14 mouse cellular contexts compared by ENCODE assay signal in the genomic region with DNA sequence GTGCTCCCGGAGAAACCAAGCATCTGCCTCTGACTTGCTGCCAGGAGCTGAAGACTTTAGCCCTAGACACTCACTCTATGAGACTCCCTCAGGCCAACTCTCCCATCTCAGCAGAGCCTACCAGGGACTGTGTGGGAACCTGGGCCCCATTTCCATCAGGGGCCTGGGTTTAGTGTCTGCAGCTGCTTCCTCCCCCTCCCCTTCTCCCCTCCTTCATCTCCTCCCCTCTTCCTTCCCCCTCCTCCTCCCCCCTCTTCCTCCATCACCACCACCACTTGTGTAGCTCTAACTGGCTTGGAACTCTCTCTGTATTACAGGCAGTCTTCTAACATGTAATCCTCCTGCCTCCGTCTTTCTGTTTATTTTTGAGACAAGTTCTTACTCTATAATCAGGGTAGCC. TPM values are rescaled to one million over a fixed set of nuclear protein-coding genes. Genes with fewer than 3 reads are reported as not detected.
A peak's percentile ranks its signal among the peaks of the same experiment; 100 is the strongest.
DNase-seq lines count a peak whose midpoint lies in the region; ATAC-seq lines count a peak whose summit lies in the region.
"Had no signal": no experiment of that assay in that cellular context is flagged by ENCODE, and none has a peak within 500 bp of the region (broad histone marks: within the 10 kb centered on the region; RNA-seq: fewer than 3 reads in every experiment).

No protein-coding gene starts in this region.

- peaks cover 4% of the 10 kb centered on the region; the same call in 1 of the 2 replicates for H3K9me3 ChIP-seq in heart, embryonic 13.5 days
- no peaks in the 10 kb centered on the region for H3K9me3 ChIP-seq in heart, embryonic 10.5 days
- H3K9me3 ChIP-seq in lung, embryonic 16.5 days (ENCODE audit: control insufficient read depth, low read length), result no peaks in the 10 kb centered on the region
- no peaks in the 10 kb centered on the region for H3K9me3 ChIP-seq in limb, embryonic 10.5 days (replicated peaks)

- no peak for DNase-seq in heart, embryonic 10.5 days (ENCODE audit: low spot score)
- no peak for DNase-seq in lung, postnatal 4 days
- no peak for DNase-seq in limb, embryonic 10.5 days (ENCODE audit: low spot score)
- peak; percentile 67 for DNase-seq in thymus, postnatal 4 days
- no peak for DNase-seq in urinary bladder, adult 2 months (ENCODE audit: low spot score)
- no peak for DNase-seq in cerebellum, adult 9-11 months
- DNase-seq: adrenal gland, postnatal 14 days; lung, postnatal 10 days; right cerebral cortex, postnatal 25 days had no signal

- H3K27ac ChIP-seq in heart, embryonic 13.5 days (replicated peaks), result peak overlapping the region; percentile 53; the same call in 1 of the 2 replicates
- no peak overlapping the region for H3K27ac ChIP-seq in heart, embryonic 10.5 days
- peak overlapping the region; percentile 39 for H3K27ac ChIP-seq in lung, embryonic 16.5 days (ENCODE audit: low read length)
- H3K27ac ChIP-seq in limb, embryonic 10.5 days, result peak overlapping the region; percentile 78

- no peak for ATAC-seq in heart, embryonic 13.5 days (ENCODE audit: extremely low read depth, insufficient number of reproducible peaks, low FRiP score, low TSS enrichment)
- no peak for ATAC-seq in lung, embryonic 16.5 days (ENCODE audit: low read depth)

- WGBS in heart, embryonic 13.5 days, result 60% methylated on average over 2 of the region's 2 CpGs
- 70% methylated on average over 2 of the region's 2 CpGs for WGBS in heart, embryonic 10.5 days
- WGBS in lung, embryonic 16.5 days, result 53% methylated on average over 2 of the region's 2 CpGs
- 49% methylated on average over 2 of the region's 2 CpGs for WGBS in limb, embryonic 10.5 days

- H3K4me2 ChIP-seq in heart, embryonic 13.5 days, result no peak overlapping the region
- H3K4me2 ChIP-seq in lung, embryonic 16.5 days (ENCODE audit: low read depth, low read length), result no peak overlapping the region

- H3K9ac ChIP-seq in heart, embryonic 13.5 days, result no peak overlapping the region
- no peak overlapping the region for H3K9ac ChIP-seq in lung, embryonic 16.5 days (ENCODE audit: low read length)

- no peak overlapping the region for H3K4me3 ChIP-seq in heart, embryonic 13.5 days
- no peak overlapping the region for H3K4me3 ChIP-seq in heart, embryonic 10.5 days
- H3K4me3 ChIP-seq in lung, embryonic 16.5 days (ENCODE audit: low read length), result no peak overlapping the region
- no peak overlapping the region for H3K4me3 ChIP-seq in limb, embryonic 10.5 days

- no peaks in the 10 kb centered on the region for H3K36me3 ChIP-seq in heart, embryonic 13.5 days
- no peaks in the 10 kb centered on the region for H3K36me3 ChIP-seq in heart, embryonic 10.5 days
- no peaks in the 10 kb centered on the region for H3K36me3 ChIP-seq in lung, embryonic 16.5 days (ENCODE audit: control insufficient read depth, insufficient read depth, low read length)
- no peaks in the 10 kb centered on the region for H3K36me3 ChIP-seq in limb, embryonic 10.5 days

- H3K4me1 ChIP-seq in heart, embryonic 13.5 days, result peaks cover 33% of the 10 kb centered on the region
- H3K4me1 ChIP-seq in heart, embryonic 10.5 days, result peaks cover 27% of the 10 kb centered on the region
- H3K4me1 ChIP-seq in lung, embryonic 16.5 days (replicated peaks; ENCODE audit: control insufficient read depth, insufficient read depth, low read length), result peaks cover 16% of the 10 kb centered on the region
- peaks cover 45% of the 10 kb centered on the region for H3K4me1 ChIP-seq in limb, embryonic 10.5 days

- no peaks in the 10 kb centered on the region for H3K27me3 ChIP-seq in heart, embryonic 13.5 days (replicated peaks)
- H3K27me3 ChIP-seq in heart, embryonic 10.5 days (ENCODE audit: insufficient read depth, poor library complexity, severe bottlenecking), result 0 out of 2 replicates have a peak, but pooled peaks cover 3% of the 10 kb centered on the region
- no peaks in the 10 kb centered on the region for H3K27me3 ChIP-seq in lung, embryonic 16.5 days (ENCODE audit: control insufficient read depth, insufficient read depth, low read depth, low read length)
- H3K27me3 ChIP-seq in limb, embryonic 10.5 days (ENCODE audit: low read depth, poor library complexity, severe bottlenecking), result no peaks in the 10 kb centered on the region

RNA-seq across cellular contexts. Expression of a gene that starts 35.2 kb away (rescaled TPM):
- 1.7 and 2.3 TPM in 2 replicates for polyA plus RNA-seq in heart, embryonic 13.5 days (2015; fragmentation: Nextera tagmentation; extraction: Ambion mirVana)
- polyA plus RNA-seq in heart, embryonic 10.5 days (2016; fragmentation: Nextera tagmentation; extraction: Ambion mirVana), result 0.57 and 2.6 TPM in 2 replicates
- polyA plus RNA-seq in lung, embryonic 16.5 days (2015; fragmentation: Nextera tagmentation; extraction: Ambion mirVana), result 0.94 and 1.3 TPM in 2 replicates
- polyA plus RNA-seq in limb, embryonic 10.5 days (2016; fragmentation: Nextera tagmentation; extraction: Ambion mirVana), result 0.85 TPM in 1 of 2 replicates, not detected in the other
- not detected in 2 replicates for polyA plus RNA-seq in urinary bladder, adult 2 months (2012; rRNA removed)
- polyA plus RNA-seq: heart, embryonic 11.5 days; kidney, postnatal 0 days; stomach, embryonic 14.5 days had no signal
